Mouse (Mus musculus) small intestine, adult 2 months (tissue): ENCODE data around the gene Kctd19. TPM values are rescaled to one million over a fixed set of nuclear protein-coding genes. Genes with fewer than 3 reads are reported as not detected.

Experiments used
- H3K27ac ChIP-seq: fragments of 200-500 bp; 2 replicates; pipeline ENCODE4 v1.5.1; 2012; ENCODE audit warnings: low read depth, low read length, control low read depth, inconsistent platforms; ENCODE audit not compliant: insufficient read depth
- H3K27me3 ChIP-seq: fragments of 200-500 bp; 2 replicates; pipeline ENCODE4 v1.6.1; 2012; ENCODE audit warnings: mild to moderate bottlenecking, moderate library complexity, low read length, inconsistent platforms; ENCODE audit not compliant: control insufficient read depth, insufficient read depth
- H3K36me3 ChIP-seq: fragments of 200-500 bp; 2 replicates; pipeline ENCODE4 v1.6.1; 2012; ENCODE audit warnings: mild to moderate bottlenecking, low read length, control low read depth, inconsistent platforms; ENCODE audit not compliant: control insufficient read depth, insufficient read depth
- H3K4me1 ChIP-seq: fragments of 200-500 bp; 2 replicates; pipeline ENCODE4 v1.6.1; 2012; ENCODE audit warnings: low read length, inconsistent platforms, mixed read lengths; ENCODE audit not compliant: control insufficient read depth, insufficient read depth, insufficient read length
- H3K4me3 ChIP-seq: fragments of 200-500 bp; 2 replicates; pipeline ENCODE4 v1.5.1; 2012; ENCODE audit warnings: low read depth, mild to moderate bottlenecking, control low read depth, inconsistent platforms, low read length, moderate library complexity
- CTCF ChIP-seq: fragments of 200-500 bp; IDR thresholded peaks from 2 replicates; pipeline ENCODE4 v1.5.1; 2012; ENCODE audit warnings: low read depth, mild to moderate bottlenecking, control low read depth, inconsistent platforms, low read length, moderate library complexity, mixed read lengths; ENCODE audit not compliant: insufficient replicate concordance, insufficient read length; ENCODE audit errors: extremely low read depth
- POLR2A ChIP-seq: fragments of 200-500 bp; IDR thresholded peaks from 2 replicates; pipeline ENCODE4 v1.6.1; 2012; ENCODE audit warnings: low read depth, mild to moderate bottlenecking, control low read depth, inconsistent platforms, low read length, moderate library complexity
- WGBS: fragments of 180-500 bp; shearing (Covaris S2); methylation state at CpG from one replicate; pipeline ENCODE4 v1.1.7; 2018; 5-methylcytosine and 5-hydroxymethylcytosine counted together
- polyA plus RNA-seq: library from polyadenylated mRNA; depleted of rRNA; stranded (reverse); fragments of >200 nt; gene quantifications from 2 replicates; pipeline ENCODE4 v1.2.3, GENCODE M21; 2012

The Kctd19 gene
- polyA plus RNA-seq, 1 experiment: not detected

DNA sequence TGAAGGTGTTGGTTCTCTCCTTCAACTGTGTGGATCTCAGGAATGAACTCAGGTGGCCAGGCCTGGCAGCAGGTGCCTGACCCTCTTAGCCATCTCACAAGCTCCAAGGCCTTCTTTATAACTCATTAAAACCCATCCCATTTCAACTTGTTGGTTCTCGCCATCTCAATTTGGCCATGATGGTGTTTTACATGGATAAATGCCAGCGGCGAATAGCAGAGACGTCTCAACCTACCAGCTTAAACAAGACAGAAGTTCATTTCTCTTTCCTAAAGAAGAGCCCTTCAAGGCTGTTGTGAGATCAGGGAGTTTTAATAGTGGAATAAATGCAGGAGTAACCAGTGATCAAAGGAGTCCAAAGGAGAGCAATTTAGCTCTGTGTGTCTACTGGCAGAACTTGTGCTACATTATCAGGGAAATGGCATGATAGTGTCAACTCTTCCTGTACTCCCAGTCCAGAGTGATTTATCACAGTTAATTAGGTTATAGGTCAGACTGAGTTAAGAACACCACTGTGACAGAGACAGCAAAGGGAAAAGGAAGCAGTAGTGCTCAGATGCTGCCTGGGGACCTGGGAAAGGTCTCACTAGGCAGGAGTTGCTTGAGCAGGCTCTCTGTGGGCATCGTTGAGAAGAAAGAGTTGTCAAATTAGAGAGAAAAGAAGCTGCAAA is 23.9 kb upstream of the Kctd19 start:
- Histone ChIP-seq H3K27me3 (0 out of 2 replicates have a peak, but pooled peaks cover 3% of the 10 kb centered on the region), H3K4me1 (peaks cover 8% of the 10 kb centered on the region; the same call in 1 of the 2 replicates), H3K4me3 (no peak overlapping the region), H3K36me3 (no peaks in the 10 kb centered on the region), H3K27ac (peak overlapping the region; percentile 64; the same call in 1 of the 2 replicates)
- WGBS: 31% methylated on average over 5 of the region's 5 CpGs
- no peak for TF ChIP-seq POLR2A
- TF ChIP-seq CTCF: no peak

DNA sequence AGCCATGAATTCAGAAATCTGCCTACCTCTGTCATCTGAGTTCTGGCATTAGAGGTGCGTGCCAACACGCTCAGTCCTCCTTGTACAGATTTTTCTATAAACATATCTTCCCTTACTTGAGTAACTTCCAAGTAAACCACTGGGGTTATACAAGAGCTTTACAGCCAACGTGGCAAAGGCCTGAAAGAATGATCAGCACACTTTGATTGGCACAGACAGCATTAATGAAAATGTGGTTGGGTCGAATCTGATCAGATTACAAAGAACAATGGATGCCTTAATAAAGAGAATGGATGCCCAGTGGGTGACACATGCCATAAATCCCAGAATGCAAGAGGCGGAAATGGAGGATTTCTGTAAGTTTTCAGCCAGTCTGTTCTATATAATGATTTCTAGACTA is 22.9 kb upstream of the Kctd19 start:
- no peak for TF ChIP-seq POLR2A
- TF ChIP-seq CTCF: no peak
- whole genome bisulfite sequencing: 70% methylated on average over 5 of the region's 5 CpGs
- Histone ChIP-seq H3K27ac (no peak overlapping the region), H3K4me1 (peaks cover 8% of the 10 kb centered on the region; the same call in 1 of the 2 replicates), H3K4me3 (no peak overlapping the region), H3K36me3 (no peaks in the 10 kb centered on the region), H3K27me3 (0 out of 2 replicates have a peak, but pooled peaks cover 3% of the 10 kb centered on the region)

- 34% methylated on average over 5 of the region's 5 CpGs for WGBS
- Histone ChIP-seq H3K4me3 (no peak overlapping the region), H3K36me3 (no peaks in the 10 kb centered on the region), H3K4me1 (peaks cover 8% of the 10 kb centered on the region; the same call in 1 of the 2 replicates), H3K27ac (no peak overlapping the region), H3K27me3 (0 out of 2 replicates have a peak, but pooled peaks cover 3% of the 10 kb centered on the region)
- TF ChIP-seq CTCF (no peak), POLR2A (no peak)
Observed at GRCm38 (mm10) chr8:105434136-105434535, 20.8 kb upstream of the Kctd19 start.

DNA sequence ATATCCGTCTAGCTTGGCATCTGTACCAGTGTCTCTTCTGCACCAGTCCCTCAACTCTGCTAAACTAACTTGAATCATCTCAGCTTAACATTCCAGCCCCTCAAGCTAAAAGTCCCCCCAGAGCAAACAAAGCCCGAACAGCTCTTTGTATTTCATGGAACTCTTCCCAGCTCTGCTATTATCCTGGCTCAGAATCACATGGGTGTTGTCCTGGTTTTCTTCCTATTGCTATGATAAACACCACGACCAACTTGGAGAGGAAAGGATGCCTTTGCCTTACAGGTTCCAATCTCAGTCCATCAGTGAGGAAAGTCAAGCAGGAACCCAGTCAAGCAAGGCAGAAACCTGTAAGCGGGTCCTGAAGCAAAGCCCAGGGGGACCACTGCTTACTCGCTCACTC is 20.2 kb upstream of the Kctd19 start:
- Histone ChIP-seq H3K36me3 (no peaks in the 10 kb centered on the region), H3K4me3 (no peak overlapping the region), H3K4me1 (peaks cover 8% of the 10 kb centered on the region; the same call in 1 of the 2 replicates), H3K27me3 (no peaks in the 10 kb centered on the region), H3K27ac (no peak overlapping the region)
- WGBS: 62% methylated on average over 5 of the region's 5 CpGs
- TF ChIP-seq POLR2A (no peak), CTCF (no peak)

DNA sequence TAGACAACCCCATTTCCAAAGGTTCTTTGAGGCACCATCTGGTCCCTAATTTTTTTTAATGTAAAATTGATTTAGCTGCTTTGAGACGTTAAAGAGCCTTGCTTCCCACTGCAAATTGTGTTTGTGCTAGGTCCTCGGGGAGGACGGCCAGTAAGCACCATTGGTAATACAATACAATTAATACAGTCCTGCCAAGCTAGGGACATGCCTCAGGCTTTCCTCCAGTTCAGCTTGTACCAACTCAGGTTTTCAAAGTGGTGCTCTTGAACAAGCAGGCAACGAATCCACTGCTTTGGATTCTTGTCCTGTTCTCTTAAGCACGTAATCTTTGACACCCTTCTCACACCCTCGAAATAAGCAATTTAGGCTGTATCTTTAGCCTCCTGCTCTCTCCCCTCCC is 19.7 kb upstream of the Kctd19 start:
- H3K27ac ChIP-seq: no peak overlapping the region
- no peaks in the 10 kb centered on the region for H3K36me3 ChIP-seq
- H3K4me1 ChIP-seq: peaks cover 8% of the 10 kb centered on the region; the same call in 1 of the 2 replicates
- WGBS: 71% methylated on average over 6 of the region's 6 CpGs
- TF ChIP-seq CTCF (no peak), POLR2A (no peak)
- H3K27me3 ChIP-seq: no peaks in the 10 kb centered on the region
- H3K4me3 ChIP-seq: no peak overlapping the region

DNA sequence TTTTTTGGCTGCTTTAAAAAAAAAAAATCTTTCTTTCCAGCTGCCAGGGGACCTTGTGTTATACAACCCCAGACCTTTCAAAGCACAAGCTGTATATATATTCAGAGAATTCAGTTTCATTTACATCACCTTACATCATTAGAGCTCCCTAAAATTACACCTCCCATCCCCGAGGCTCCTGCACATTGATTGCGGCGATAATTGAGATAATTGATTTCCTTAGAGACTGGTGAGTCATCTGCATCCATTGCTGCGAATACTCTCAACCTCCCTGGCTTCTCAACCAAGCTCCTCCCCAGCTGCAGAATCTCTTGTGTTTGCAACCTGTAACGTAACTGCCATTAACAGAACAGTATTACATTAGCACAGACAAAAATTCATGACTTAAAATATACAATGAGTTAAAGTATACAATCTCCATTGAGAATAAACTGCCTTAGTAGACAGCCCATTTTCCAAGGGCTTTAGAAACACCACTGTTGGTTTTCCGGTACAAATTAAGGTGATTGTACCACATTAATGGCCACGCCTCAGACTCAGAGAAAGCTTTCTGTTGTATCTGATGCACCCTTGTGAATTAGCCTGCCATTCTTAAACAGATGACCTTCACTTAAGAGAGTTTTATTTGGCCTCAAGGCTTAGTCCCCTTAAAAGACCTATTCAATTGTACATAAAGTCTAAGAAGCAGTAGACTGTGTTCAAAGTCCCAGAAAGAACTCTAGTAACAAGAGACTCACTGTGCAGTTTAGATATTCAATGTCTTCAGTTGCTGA is 18.6 kb upstream of the Kctd19 start:
- Histone ChIP-seq H3K36me3 (no peaks in the 10 kb centered on the region), H3K27me3 (no peaks in the 10 kb centered on the region), H3K4me3 (no peak overlapping the region), H3K27ac (no peak overlapping the region), H3K4me1 (peaks cover 2% of the 10 kb centered on the region; the same call in 1 of the 2 replicates)
- TF ChIP-seq POLR2A: no peak
- 60% methylated on average over 7 of the region's 7 CpGs for WGBS

DNA sequence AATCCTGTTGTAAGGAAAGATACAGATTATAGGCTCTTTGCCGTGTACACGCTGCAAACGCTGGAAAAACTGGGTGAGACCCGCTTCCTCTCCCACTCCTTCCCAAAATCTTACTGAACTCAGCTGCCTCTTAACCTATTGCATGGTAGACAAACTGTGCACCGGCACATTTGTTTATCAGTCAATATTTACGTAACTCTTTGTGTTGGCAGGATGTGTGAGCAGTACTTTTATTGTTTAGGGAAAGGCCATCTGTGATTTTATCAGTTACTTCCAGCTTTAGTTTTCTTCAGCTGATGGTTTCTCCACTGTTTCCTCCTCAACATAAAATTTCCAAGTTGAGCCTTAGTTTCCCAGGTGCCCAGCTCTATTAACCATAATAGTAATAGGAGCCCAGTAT is 13.6 kb upstream of the Kctd19 start:
- Histone ChIP-seq H3K4me1 (no peaks in the 10 kb centered on the region), H3K27ac (no peak overlapping the region), H3K4me3 (no peak overlapping the region), H3K27me3 (no peaks in the 10 kb centered on the region), H3K36me3 (no peaks in the 10 kb centered on the region)
- TF ChIP-seq POLR2A: no peak
- TF ChIP-seq CTCF: no peak
- 23% methylated on average over 6 of the region's 6 CpGs for WGBS
